Mouse (Mus musculus) urinary bladder, postnatal 10 days (tissue): Measurements from ENCODE around the gene Atp10b.
"Not testable (repeated sequence)": the region's sequence is repeated elsewhere in the genome, so short reads cannot be mapped to it uniquely, and the experiment has no call there.

Experiments used
- DNase-seq: peaks from one replicate; pipeline ENCODE4 v3.0.0; 2022; ENCODE audit warnings: low spot score

Atp10b gene

DNA sequence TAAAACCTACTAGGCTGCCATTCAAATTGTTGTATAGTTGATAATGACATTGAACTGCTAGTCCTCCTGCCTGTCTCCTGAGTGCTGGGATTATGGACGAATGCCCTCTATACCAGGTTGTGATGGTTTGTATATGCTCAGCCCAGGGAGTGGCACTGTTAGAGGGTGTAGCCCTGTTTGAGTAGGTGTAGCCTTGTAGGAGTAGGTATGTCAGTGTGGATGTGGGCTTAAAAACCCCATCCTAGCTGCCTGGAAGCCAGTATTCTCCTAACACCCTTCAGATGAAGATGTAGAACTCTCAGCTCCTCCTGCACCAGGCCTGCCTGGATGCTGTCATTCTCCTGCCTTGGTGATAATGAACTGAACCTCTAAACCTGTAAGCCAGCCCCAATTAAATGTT, at the start of gene Atp10b:
Atp10b (plus strand) TSS at position 301 of the 400 bp plus-strand sequence.
- DNase-seq, result no peak

DNA sequence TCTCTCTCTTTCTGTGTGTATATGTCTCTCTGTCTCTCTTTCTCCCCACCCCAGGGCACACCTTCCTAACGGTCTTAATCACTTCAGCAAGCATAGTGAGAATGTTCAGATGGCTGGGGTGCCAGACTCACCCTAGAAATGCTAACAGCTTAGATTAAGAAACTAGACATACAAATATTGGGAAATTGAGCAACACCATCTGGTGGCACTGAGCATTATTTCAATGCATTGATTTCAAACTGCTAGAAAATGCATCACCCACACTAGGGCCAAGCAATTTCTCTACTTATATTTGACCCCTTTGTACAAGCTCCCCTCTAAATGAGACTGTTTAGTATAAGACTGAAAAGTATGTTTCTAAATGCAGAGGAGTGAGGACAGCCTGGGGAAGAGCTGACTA, 48.3 kb upstream of the Atp10b start:
- no peak for DNase-seq

DNA sequence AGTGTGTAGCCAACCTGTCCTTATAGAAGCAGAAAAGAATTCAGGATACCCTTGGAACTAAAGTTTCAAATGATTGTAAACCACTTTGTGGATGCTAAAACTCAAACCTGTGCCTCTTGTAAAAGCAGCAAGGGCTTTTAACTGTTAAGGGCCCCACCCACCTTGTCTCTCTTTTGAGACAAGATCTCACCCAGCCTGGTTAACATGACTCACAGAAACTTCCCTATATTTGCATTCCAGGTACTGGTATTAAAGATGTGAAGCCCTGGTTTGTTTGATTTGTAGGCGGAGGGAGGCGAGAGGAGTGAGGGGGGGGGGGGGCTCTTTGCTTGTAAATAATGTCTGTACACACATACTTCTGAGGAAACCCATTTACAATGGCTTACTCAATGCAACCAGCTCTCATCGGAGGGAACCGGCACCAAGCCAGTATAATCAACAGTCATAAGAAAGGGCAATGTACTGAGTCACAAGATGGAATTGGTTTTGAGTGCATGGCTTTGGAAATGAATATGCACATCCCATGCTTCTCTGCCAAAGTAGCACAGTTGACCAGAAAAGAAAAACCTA, 23.7 kb upstream of the Atp10b start:
- DNase-seq, result no peak

DNA sequence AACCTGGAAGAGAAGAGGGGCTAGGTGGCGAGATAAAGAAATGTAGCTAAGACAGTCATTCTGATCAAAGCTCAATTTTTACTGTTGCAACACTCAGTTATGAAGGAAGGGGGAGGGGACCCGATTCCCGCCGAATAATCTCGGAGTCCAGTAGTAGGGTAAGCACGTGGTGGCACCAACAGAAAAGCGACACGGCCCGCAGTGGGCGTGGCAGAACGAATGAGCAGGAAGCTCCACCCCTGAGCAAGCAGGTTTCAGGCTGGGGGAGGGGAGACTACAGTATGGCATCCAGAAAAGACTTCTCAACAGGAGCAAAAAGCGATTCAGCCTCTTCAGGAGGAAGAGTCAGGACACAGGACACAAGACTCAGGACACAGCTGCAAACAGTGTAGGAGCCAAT, 23.1 kb upstream of the Atp10b start:
- not testable (repeated sequence) for DNase-seq

DNA sequence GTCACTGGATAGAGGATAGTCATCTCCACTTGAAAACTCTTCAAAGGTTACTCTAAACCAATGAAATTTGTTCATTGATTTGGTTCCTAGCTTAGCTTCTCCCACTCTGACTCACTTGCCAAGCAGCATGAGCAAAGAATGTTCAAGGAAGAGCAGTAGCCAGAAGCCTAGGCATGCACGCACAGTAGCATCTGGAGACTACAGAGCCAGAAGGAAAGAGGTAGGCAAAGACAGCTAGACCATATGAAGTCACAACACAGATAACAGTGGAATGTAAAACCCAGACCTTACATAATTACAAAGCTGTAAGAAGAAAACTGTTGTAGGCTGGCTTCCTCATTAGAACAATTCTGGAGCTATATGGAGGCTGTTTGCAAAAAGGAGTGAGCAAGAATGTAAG, 8.4 kb upstream of the Atp10b start:
- DNase-seq, result no peak

DNA sequence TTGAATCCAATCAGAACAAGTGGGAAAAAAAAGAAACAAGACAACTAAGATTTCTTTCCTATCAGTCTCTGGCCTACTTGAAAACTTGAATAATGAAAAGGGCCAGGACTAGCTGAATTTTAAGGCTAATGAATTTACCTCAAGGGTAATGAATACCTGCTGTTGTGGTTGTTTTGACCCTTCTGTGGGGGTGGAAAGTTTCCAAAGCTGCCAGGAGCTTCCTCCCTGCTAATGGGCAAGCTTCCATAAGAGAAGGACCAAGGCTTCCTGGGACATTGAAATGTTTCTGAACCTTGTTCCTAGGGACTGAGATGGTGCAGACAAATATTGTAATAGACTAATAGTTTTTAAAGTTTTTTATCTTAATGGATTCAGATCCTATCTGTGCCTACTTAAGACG, 6.9 kb upstream of the Atp10b start:
- no peak for DNase-seq

DNA sequence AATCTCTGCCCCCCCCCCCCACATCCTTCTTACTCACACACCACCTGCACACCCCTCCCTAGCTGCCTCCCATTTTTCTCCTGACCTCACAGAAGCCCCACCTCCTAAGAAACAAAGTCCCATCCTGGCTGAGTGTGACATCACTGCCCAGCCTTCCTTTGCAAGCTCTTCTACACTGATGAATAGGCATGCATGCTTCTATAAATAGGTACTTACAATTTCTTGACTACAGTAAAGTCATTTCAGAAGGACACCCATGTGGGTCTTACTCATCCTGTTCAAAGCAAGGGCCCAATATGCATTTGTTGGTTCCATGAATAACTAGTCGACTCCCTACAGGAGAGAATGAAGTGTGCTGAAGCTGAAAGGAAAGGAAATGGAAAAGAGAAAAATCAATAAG, 5.5 kb upstream of the Atp10b start:
- DNase-seq, result no peak

DNA sequence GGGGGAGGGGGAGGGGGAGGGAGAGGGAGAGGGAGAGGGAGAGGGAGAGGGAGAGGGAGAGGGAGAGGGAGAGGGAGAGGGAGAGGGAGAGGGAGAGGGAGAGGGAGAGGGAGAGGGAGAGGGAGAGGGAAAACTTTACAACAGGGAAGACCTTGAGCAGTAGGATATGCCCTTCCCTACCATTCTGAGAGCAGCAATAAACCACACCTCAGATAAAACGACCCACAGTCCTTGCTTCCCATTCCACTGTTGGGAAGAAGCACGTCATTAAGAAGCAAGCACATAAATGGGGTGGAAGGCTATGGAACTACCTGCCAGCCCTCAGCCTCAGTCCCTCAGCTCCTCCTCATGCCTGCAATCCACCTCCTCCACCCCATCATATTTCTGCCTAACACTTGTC, 4.8 kb upstream of the Atp10b start:
- not testable (repeated sequence) for DNase-seq

DNA sequence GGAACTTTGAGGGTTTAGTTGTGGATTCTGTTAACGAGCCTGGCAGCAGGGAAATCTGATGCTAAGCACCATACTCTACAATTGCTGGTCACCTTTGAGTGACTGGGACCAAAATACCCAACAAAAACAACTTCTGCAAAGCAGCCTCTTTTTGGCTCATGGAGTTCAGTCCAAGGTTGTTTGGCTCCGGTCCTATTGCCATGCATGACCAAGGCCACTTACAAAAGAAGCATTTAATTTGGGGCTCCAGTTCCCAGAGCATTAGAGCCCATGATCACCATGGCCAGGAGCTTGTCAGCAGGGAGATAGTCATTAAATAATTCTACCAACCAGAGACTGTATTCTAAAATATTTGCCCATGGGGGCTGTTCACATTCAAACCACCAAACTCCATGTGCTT, 2.3 kb upstream of the Atp10b start:
- no peak for DNase-seq

DNA sequence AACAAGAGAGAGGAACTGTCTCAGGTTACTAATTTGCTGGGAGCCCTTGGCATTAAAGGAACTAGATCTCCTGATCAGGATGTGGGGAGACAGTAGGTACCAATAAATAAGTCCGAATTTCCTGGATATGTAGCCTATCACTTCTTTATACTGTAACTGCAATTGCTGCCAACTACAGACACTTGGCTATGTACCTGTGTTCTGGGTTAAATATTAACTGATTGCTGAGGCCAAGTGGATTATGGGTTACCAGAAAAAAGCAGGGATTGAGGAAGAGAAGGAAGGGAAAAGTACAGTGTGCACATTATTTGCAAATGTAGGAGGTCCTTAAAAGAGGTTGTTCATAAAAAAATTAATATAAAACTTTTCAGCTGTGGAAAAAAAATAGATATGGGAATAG, 1.3 kb upstream of the Atp10b start:
- no peak for DNase-seq

DNA sequence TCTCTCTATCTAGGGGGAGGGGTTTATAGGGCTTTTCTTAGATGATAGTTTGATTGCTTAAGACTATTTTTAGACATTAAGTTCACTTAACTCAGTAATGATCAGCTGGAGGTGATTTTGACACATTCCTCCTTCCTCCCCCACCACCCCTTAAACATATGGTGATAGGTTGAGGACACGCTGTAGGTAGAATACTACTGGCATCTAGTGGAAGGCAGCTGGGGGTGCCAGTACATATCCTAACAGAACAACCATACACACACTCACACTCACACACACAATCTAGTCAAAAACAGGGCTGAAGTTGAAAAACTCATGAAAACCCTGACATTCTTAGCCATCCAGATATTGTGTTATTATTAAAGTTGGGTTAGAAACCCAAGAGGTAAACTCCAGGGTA, 5.3 kb downstream of the Atp10b start:
- DNase-seq, result no peak

DNA sequence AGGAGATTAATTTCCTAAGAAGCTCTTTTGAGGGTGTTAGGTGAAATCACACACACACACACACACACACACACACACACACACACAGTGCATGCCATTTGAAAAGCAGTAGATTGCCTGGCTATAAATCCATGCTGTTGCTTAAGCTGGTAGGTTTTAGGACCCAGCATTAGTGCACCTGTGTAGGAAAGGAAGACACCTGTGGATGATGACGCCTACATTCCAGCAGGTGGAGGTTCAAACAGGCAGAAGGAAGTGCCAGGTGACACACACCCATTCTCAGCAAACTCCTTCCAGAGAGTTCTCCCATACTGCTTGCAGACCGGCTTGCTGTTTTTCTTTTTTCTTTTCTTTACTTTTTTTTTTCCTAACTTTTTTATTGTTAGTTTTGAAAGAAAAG, 5.7 kb downstream of the Atp10b start:
- DNase-seq, result no peak

DNA sequence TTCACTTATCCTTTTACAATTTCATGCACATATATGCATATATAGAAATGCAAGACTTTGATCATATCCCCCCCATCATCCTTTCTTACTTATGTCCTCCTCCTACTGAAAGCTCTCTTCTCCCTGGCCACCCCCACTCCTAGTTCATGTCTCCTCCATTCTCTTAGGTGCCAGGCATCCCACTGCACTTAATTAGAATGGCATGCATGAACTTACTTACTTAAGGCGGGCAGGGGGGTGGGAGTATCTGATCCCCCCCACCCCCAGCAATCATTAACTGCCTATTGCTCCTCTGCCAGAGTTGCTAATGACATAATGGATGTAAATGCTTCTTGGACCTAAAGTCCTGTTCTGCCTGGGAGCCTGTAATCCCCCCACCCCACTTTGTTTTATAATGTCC, 9.1 kb downstream of the Atp10b start:
- DNase-seq, result no peak

DNA sequence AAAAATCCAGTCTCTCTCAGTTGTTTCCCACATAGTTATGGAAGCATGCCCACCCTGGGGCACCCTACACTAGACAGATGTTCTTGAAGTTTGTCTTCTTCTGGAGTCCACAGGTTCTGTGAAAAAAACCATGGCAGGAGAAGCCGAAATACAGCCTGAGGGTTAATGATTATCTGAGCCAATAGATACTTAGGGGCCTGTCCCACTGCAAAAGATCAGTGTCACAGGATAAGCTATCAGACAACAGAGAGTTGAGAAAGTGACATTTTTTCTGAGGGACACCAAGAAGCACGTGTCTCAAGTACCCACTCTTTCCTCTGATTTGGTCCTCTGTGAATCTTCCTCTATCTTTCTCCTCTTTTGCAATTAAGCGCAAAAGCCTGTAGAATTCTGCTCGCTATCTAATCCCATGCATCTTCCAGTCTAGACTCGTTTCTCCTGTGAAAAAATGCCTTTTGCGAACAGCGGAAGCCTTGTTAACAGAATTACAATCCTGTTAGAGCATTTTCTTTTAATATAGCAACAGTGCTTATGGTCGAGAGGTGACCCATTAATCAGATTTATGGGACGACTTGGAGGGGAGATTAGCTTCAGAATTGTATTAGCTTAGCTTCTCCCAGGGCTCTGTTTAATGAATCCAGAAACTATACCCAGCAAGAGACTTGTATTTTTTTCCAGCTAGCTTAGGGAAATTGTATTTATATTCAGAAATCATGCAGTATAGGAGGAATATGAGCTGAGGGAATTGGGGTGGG, 10.7 kb downstream of the Atp10b start:
- no peak for DNase-seq

DNA sequence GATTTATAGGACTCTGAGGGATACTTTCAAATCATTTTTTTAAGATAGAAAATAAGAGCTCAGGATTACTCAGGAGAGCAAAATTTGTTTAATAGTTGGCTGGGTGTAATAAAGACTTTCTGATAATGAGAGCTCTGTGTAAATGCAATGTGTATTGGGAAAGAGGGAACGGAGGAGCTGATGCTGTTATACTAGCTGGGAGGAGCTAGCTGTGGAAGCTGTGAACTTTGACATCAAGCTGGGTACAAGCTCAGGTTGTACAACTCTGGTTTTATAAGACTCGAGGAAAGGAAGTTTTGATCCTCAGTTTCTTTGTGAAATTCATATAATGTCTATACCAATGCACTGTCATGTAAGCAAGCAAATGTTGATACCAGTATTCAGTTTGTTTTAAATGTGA, 20.9 kb downstream of the Atp10b start:
- DNase-seq, result no peak

DNA sequence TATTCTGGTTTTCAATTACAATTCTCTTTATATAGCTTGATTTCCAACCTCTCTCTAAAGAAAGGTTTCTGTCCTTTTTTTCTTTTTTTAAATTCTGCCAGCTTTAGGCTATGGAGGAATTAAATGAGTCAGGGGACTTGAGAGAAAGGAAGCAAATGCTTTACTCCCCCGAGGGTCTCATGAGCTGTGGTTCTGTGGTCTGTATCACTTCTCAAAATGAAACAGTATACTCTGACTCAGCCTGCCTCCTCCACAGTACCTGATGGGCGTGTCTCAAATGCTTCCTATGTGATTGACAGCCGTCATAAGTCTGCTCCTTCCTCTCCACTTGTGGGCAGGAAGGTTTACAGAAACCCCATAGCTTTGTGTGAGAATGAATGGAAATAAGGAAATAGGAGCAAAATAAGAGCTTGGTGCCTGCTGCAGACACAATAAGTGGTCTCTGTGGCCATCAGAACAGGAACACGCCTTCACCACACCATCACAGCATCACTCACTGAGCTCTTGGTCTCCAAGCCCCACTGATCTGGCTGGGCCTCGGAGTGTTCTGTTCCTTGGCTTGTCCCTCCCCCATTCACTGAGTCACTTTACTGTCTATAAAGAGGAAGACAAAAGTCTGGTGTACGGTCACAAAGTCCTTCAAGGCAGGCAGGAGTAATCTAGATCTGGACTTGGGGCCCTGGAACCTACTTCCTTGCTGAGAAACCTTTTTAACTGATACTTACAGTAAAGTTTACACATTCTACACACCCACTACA, 24.9 kb downstream of the Atp10b start:
- DNase-seq, result no peak

DNA sequence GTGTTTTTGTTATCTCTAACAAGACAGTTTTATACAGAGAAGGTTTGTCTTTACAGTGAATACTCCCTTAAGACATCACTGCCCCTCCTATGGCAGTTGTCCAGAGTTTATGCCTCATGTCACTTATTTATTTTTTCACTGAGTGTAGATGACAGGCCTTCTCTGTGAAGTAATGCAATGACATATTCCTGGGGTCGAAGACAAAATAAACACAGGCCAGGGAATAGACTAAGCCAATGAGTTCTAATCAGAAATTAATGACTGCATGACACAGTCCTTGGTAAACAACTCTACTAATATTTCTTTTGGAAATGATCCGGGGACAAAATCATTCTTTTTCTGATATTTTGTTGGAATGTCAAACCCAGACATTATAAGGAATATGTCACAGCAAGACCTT, 32.7 kb downstream of the Atp10b start:
- no peak for DNase-seq

DNA sequence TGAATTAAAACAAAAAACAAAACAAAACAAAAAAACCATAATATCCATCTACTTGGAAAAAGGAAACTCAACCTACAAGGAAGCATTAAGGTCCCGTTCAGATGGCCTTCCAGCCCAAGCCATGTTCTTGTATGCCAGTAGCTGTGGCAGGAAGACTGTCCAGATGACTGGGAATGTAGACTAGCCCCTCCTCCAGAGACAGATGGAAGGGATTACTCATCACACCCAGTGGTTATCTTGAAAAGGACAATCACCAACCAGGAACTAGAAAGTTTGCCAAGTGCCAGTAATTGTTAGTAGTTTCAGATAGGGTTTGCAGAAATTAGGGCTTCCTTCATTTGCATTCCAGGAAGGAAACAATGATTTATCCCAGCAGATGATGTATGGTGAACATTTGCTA, 33.1 kb downstream of the Atp10b start:
- no peak for DNase-seq

DNA sequence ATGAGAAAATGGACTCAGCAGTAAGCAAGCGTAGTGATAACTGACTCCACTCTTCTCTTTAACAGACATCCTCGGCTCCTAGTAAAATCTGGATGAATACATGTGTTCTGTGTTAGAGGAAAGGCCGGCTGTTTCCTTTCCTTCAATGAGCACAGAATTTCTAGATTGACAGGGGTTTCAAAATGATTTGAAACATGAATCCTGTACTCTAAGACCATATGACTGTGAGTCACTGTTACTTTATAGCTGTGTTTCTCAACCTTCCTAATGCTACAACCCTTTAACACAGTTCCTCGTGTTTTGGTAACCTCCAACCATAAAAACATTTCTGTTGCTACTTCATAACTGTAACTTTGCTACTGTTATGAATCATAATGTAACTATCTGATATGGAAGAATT, 33.8 kb downstream of the Atp10b start:
- no peak for DNase-seq

DNA sequence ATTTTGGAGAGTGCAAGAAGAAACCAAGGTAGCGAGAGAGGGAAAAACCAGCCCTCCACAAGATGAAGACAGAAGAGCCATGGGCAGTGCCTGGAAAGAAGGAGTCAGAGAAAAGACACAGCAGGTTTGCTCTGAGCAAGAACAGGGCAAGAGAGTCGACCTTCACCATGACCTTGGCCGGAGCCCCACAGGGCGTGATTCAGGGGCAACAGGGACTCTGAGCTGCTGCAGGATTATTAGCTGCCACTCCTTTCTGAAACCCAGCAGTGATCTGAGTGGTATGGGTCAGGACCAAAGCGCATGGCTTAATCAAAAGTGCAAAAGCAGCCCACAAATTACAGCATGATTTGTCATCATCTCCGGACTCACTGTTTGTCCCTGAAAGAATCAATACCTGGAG, 36.6 kb downstream of the Atp10b start:
- DNase-seq, result no peak

DNA sequence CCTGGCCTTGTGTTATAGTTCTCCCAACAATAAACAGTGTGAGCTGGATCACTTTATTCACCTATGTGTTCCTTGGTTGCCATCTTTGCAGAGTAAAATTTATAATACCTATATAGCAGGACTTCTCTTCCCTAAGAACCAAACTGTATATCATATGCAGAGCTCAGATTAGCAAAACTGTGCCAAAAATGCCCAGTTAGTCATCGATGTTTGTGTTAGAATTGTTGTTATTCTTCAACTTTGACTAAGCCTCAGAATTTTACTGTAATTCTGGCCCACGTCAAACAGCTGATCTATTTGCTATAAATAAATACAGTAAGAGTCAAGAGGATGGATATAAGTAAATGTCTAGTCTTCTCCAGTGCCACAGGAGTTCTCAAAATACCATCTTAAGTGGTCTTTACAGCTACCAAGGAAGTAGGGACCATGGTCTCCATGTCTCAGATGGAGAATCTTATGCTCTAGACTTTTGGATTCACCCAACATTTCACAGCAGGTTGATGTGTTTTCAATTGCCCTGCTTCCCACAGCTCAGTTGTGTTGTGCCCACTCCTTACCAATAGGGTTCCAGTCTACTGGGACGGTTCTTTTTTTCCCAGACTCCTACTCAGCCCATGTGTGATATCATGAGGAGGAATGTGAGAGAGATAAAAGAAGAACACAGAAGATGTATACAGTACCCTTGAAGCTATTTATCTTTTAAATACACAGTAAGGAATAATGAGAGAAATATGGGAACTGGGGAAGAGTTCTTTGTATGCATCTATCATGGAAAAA, 40.3 kb downstream of the Atp10b start:
- no peak for DNase-seq

DNA sequence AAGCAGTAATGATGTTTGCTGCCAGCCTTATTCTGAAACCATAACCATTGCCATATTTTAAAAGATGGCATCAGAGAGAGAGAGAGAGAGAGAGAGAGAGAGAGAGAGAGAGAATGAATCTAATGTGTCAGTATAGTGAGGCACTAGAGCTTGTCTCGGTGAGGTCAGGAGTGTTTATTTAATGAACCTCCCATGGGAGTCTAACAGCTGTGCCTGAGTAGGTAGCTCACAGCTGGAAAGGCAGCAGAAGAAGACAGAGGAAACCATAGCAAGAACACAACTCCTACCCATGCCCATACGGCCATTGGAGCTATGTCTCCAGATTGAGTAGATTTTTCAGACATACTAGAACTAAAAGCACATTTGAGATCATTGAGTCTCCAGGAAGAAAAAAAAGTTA, 49.1 kb downstream of the Atp10b start:
- DNase-seq, result no peak

DNA sequence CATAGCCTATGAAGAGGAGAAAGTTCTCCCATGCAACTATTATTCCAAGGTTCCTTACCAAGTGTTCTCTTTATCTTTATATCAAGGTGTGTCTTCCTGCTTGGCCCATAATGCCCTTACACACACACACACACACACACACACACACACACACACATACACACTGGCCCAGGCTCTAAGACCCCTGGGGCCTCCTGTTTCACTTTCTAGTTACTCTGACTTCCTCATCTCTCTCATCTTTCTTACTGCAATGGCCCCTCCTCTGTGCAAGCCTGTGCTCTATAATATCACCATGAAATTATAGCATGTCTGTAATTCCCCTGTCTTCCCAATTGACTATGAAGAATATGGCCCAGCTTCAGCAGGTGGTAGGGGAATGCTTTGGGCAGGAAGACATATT, 49.7 kb downstream of the Atp10b start:
- no peak for DNase-seq
